Mouse (Mus musculus) embryo, embryonic 9.5 days (tissue): ENCODE measurements around the gene Cep63.

Source experiments
- DNase-seq: peaks from one replicate; pipeline ENCODE4 v3.0.0-alpha.2; 2017; ENCODE audit errors: extremely low spot score

Gene Cep63

DNA sequence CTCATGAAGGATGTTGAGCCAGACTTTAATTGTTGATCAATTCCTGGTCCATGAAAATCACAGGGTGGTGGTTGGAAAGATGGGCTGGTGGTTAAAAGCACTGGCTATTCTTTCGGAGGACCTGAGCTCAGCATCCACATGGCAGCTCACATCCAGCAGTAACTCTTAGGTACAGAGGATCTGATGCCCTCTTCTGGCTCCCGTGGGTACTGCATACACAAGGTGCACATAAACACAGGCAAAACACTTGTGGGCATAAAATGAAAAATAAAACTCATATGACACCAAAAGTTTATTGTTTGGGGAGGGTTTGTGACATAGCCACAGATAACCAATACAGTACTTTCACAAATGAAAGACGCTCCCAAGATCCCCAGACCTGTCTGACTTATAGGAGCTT is 67.9 kb downstream of the Cep63 start:
- no peak for DNase-seq

DNA sequence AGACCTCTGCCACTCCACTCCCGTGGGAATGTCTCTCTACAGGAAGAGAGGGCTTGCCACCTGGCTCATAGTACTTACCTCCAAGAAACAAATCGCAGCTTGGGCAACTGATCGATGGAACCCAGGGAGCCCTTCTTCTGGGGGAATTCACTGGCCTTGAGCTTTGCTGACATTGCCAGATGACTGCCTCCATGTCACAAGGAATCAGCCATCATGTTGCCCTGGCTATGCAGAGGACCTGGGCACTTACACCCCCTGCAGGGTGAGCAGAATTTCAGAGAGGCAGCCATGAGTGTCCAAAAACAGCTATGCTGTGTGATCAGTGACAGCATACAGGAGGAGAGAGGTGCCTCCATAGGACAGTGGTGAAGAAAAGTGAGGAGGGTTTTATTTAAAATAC is 72.6 kb downstream of the Cep63 start:
- no peak for DNase-seq

DNA sequence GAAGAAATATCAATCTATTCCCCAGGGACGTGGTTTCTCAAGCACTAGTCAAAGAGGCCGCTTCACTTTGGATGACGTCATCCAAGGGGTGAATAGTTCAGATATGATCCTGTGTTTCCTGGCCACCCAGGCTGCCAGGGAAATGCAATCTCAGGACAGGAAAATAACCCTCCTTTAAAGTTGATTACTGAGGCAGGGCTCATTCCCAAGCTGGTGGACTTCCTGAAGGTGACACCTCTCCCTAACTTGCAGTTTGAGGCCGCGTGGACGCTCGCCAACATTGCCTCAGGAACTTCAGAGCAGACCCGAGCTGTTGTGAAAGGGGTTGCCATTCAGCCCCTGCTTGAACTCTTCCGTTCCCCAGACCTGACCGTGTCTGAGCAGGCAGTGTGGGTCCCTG is 74.6 kb downstream of the Cep63 start:
- DNase-seq, result no peak

GRCm38 (mm10) chr9:102549211-102549610 is 77.1 kb downstream of the Cep63 start:
- DNase-seq, result no peak

DNA sequence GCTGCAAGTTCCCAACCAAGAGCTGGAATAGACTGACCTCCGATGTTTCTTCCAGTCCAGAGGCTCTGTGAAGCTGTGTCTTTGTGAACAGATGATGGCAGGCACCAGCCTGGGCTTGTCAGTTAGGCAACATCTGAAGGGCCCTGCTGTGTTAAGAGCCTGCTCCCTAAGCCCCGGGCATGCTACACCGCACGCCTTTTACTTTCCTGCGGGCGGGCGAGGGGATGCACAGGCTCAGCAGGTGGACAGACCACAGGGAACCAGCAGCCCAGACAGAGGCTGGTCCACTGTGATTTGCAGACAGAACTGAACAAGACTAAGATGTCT is 79.3 kb downstream of the Cep63 start:
- DNase-seq, result no peak

DNA sequence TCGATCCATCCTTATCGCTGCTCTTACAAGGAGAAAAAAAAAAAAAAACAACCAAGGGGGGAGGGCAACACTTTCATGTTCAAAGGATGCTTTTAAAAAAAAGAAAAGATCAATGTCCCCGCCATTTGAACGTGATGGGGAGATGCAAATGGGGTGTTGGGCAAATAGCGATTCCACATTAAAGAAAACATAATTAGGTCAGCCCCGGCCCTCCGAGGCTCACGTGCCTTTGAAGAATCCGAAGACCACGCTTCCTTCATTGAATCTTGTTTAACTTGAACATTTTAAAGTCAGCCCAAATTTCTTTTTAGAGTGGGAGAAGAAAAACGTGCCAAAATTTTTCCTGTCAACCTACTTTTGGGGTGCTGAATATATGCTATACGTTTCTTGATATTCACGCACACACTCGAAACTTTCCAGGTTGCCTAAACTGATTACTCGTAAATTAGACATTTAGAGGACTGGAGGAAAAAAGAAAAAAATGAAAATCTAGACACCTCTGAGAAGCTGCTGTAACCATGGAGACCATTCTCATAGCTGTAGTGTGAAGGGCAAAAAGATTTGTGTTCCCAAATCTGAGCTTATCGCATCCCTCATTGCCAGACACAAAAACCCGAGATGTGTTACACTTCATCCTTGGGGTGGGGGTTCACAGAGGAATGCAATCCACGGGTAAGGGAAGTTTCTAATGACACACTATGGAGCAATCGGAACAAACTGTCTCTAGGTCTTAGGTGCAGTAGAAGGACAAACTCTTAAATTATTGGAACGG is 79.9 kb downstream of the Cep63 start:
- no peak for DNase-seq

DNA sequence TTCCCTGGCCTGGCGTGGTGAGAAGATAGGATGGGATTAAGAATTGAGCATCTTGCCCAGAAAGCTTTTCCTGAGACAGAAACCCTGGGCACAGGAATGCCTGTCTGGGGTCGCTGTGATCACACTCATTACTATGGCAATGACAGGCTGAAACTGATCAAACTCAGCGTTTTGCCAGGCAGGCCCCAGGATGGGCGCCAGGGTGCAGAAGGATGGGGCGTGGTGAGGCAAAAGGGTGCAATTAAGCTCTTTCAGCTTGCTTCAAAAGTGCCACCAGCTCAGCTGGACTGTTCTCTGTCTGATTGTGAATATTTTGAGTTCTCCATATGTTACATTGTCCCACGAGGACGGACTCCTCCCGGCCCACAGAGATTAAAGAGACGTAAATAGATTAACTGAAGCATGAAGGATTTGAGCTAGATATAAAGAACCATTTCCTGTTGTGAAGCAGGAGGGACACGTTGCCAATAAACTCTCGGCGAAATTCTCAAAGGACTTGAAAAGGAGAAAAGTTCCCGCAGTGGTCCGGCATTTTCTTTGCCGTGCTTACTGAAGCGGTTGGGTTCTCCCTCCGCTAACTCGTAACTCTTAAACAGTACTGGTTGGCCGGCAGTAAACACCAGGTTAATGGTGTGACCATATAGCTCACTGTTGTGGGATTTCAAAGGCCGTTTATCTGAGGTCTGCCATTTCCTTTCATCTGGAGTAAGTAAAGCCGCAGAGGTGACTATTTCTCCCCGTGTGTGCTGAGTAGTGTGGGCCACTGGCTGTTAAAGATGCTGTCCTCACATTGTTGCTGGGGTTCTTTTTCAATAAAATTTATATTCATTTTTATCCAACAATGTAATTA is 80.7 kb downstream of the Cep63 start:
- DNase-seq, result peak; percentile 27

GRCm38 (mm10) chr9:102544773-102545366 is 81.5 kb downstream of the Cep63 start:
- DNase-seq, result peak; percentile 90

GRCm38 (mm10) chr9:102544116-102544772 is 82.1 kb downstream of the Cep63 start:
- DNase-seq, result no peak

DNA sequence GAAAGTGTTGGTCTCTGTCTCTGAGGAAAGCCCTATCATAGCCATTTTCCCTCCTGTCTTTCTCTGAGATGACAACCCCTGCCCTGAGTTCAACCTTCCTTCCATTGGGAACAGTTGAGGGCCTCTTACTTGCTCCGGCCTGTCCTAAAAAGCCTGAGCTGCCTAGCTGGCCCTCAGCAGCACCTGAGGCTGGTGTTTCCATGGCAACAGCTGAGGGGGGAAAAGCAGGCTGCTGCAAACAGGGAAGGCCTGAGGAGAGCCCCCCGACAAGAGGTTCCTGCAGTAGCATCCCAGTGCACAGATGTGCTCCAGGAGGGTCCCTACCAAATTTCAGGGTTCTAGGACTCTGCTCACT is 82.6 kb downstream of the Cep63 start:
- no peak for DNase-seq

- DNase-seq, result no peak
Observed at GRCm38 (mm10) chr9:102542540-102542939, 83.8 kb downstream of the Cep63 start.

GRCm38 (mm10) chr9:102541666-102542065 is 84.7 kb downstream of the Cep63 start:
- no peak for DNase-seq

- DNase-seq, result no peak
Observed at GRCm38 (mm10) chr9:102539699-102540098, 86.6 kb downstream of the Cep63 start.

DNA sequence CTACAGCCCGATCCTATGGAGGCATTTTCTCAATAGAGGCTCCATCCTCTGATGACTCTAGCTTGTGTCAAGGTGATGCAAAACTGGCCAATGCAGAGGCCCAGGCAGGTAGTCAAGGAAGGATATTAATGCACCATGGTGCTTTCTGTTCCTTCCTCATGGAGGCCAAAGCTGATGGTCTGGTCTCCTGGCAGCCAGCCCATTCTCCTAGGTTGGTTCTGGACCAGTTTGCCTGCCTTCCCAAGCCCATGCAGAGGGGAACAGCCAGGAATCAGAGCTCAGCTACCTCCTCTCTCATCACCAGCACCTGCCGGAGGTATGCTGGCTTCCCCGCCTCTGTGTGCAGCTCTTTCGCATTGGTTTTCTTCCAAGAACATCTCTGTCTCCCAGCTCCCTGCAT is 89.4 kb downstream of the Cep63 start:
- no peak for DNase-seq
